In genomic region chr15:93879006-93879405, GRCm38 (mm10) we compare ENCODE assay signal across 24 mouse cellular contexts.
A peak's percentile ranks its signal among the peaks of the same experiment; 100 is the strongest.
DNase-seq lines count a peak whose midpoint lies in the region.
"Had no signal": no experiment of that assay in that cellular context is flagged by ENCODE, and none has a peak within 500 bp of the region (broad histone marks: within the 10 kb centered on the region; RNA-seq: fewer than 3 reads in every experiment).

No protein-coding gene starts in this region.

- H3K27me3 ChIP-seq in limb, embryonic 10.5 days (ENCODE audit: low read depth, poor library complexity, severe bottlenecking), result no peaks in the 10 kb centered on the region
- H3K27me3 ChIP-seq: embryonic facial prominence, embryonic 13.5 days; forebrain, embryonic 15.5 days; kidney, embryonic 15.5 days; liver, embryonic 15.5 days had no signal

- no peaks in the 10 kb centered on the region for H3K36me3 ChIP-seq in limb, embryonic 10.5 days
- H3K36me3 ChIP-seq: embryonic facial prominence, embryonic 13.5 days; forebrain, embryonic 10.5 days; forebrain, embryonic 15.5 days; hindbrain, embryonic 10.5 days; kidney, embryonic 15.5 days; liver, embryonic 15.5 days had no signal

- WGBS in limb, embryonic 10.5 days, result 73% methylated on average over 3 of the region's 3 CpGs

- H3K9me3 ChIP-seq in limb, embryonic 10.5 days (replicated peaks), result no peaks in the 10 kb centered on the region
- H3K9me3 ChIP-seq: embryonic facial prominence, embryonic 13.5 days; forebrain, embryonic 10.5 days; forebrain, embryonic 15.5 days; hindbrain, embryonic 10.5 days; kidney, embryonic 15.5 days; liver, embryonic 15.5 days had no signal

- peaks cover 27% of the 10 kb centered on the region for H3K4me1 ChIP-seq in limb, embryonic 10.5 days
- H3K4me1 ChIP-seq: embryonic facial prominence, embryonic 13.5 days; hindbrain, embryonic 10.5 days; liver, embryonic 15.5 days had no signal

- peak; percentile 43 for DNase-seq in layer of hippocampus, adult 11-12 months (ENCODE audit: low spot score)
- DNase-seq in layer of hippocampus, postnatal 25 days (ENCODE audit: extremely low spot score in 1 of 2, low spot score in 1 of 2), result no peak
- peak; percentile 51 for DNase-seq in right cerebral cortex, adult 18-20 months
- DNase-seq in right cerebral cortex, postnatal 4 days, result no peak
- no peak for DNase-seq in limb, embryonic 10.5 days (ENCODE audit: low spot score)
- DNase-seq in testis, postnatal 14 days (ENCODE audit: low spot score), result no peak
- no peak for DNase-seq in cerebellum, postnatal 25 days
- DNase-seq: adrenal gland, adult 2 months; cerebellum, adult 11 months; cerebellum, adult 9-10 months; kidney, adult 18-20 months; lung, embryonic 14.5 days; lung, postnatal 14 days; midbrain, embryonic 14.5 days; right cerebral cortex, postnatal 25 days; spleen, adult 18-20 months; thymus, adult 18-20 months; thymus, postnatal 25 days had no signal

- no peak overlapping the region for H3K4me3 ChIP-seq in limb, embryonic 10.5 days
- H3K4me3 ChIP-seq: embryonic facial prominence, embryonic 13.5 days; forebrain, embryonic 10.5 days; forebrain, embryonic 15.5 days; hindbrain, embryonic 10.5 days; kidney, embryonic 15.5 days; liver, embryonic 15.5 days had no signal

- H3K27ac ChIP-seq in limb, embryonic 10.5 days, result peak overlapping the region; percentile 71; the same call in 1 of the 2 replicates
- H3K27ac ChIP-seq: embryonic facial prominence, embryonic 13.5 days; forebrain, embryonic 10.5 days; forebrain, embryonic 15.5 days; hindbrain, embryonic 10.5 days; kidney, embryonic 15.5 days; liver, embryonic 15.5 days had no signal

Comparison
In these comparisons a context has a peak if more than half of its experiments do, and no peak if none do; other contexts are left out.
1. DNase-seq: peak in layer of hippocampus, adult 11-12 months (single experiment) and right cerebral cortex, adult 18-20 months (single experiment); none in layer of hippocampus, postnatal 25 days (0 of 2), right cerebral cortex, postnatal 4 days (single experiment), limb, embryonic 10.5 days (single experiment), testis, postnatal 14 days (single experiment) and cerebellum, postnatal 25 days (0 of 2).